Mouse (Mus musculus): ENCODE results near the gene Hps6. TPM values are rescaled to one million over a fixed set of nuclear protein-coding genes. Genes with fewer than 3 reads are reported as not detected.

Gene Hps6
- polyA plus RNA-seq, 1 experiment from 2014 or later: 2.7 TPM

GRCm38 (mm10) chr19:46039478-46039877 is 36.2 kb downstream of the Hps6 start:
- Histone ChIP-seq H3K4me2 (peak overlapping the region; percentile 90), H3K27ac (peak overlapping the region; percentile 96), H3K27me3 (no peaks in the 10 kb centered on the region), H3K9ac (peak overlapping the region; percentile 98), H3K9me3 (replicated peaks) (no peaks in the 10 kb centered on the region), H3K4me1 (replicated peaks) (peaks cover 86% of the 10 kb centered on the region), H3K4me3 (replicated peaks) (peak overlapping the region; percentile 93), H3K36me3 (peaks cover 22% of the 10 kb centered on the region)
- ATAC-seq (ENCODE audit: low read depth) (peak; percentile 79), DNase-seq (peak; percentile 87)
- WGBS (ENCODE audit: insufficient replicate concordance): 2% methylated on average over 30 of the region's 30 CpGs

GRCm38 (mm10) chr19:46040149-46040902 is 37.0 kb downstream of the Hps6 start:
- ATAC-seq (ENCODE audit: low read depth) (no peak), DNase-seq (no peak)
- Histone ChIP-seq H3K9ac (peak overlapping the region; percentile 98), H3K9me3 (replicated peaks) (no peaks in the 10 kb centered on the region), H3K27ac (peak overlapping the region; percentile 96), H3K36me3 (peaks cover 14% of the 10 kb centered on the region), H3K4me1 (replicated peaks) (peaks cover 91% of the 10 kb centered on the region), H3K4me3 (replicated peaks) (peak overlapping the region; percentile 93), H3K4me2 (peak overlapping the region; percentile 90), H3K27me3 (peaks cover 2% of the 10 kb centered on the region; the same call in 1 of the 2 replicates)
- WGBS (ENCODE audit: insufficient replicate concordance): 26% methylated on average over 14 of the region's 14 CpGs

DNA sequence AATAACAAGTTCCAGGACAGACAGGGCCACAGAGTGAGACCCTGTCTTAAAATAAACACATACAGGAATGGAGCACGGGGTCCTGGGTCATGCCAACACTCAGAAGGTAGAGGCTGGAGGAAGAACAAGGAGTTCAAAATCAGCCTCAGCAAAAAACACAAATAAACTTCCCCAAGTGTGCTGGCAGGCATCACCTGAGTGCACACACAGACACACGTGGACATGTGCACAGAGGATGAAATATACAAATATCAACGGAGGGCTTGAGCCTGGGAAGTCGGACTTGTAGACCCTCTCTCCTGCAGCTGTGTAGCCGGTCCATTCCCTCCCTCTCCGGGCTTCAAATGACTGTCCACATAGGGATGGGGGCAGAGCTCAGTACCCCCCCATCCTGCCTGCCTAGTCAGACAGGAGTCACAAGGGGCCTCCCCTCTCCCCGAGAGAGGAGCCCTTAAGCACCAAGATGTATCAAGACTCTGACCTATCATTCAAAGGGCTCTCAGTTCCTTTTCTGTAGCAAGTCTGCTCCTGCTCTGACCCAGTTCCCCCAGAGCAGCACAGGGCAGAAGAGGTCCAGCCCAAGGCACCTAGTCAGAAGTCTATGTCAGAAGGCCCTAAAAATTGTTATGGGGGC is 38.1 kb downstream of the Hps6 start:
- ATAC-seq (ENCODE audit: low read depth) (no peak), DNase-seq (no peak)
- 46% methylated on average over 7 of the region's 7 CpGs for WGBS (ENCODE audit: insufficient replicate concordance)
- peak overlapping the region; percentile 98 for H3K9ac ChIP-seq
- H3K4me2 ChIP-seq: peak overlapping the region; percentile 99
- H3K36me3 ChIP-seq: peaks cover 3% of the 10 kb centered on the region
- peak overlapping the region; percentile 88 for H3K4me3 ChIP-seq (replicated peaks)
- H3K27me3 ChIP-seq: peaks cover 13% of the 10 kb centered on the region
- H3K27ac ChIP-seq: peak overlapping the region; percentile 96
- no peaks in the 10 kb centered on the region for H3K9me3 ChIP-seq (replicated peaks)
- H3K4me1 ChIP-seq (replicated peaks): peaks cover 91% of the 10 kb centered on the region

DNA sequence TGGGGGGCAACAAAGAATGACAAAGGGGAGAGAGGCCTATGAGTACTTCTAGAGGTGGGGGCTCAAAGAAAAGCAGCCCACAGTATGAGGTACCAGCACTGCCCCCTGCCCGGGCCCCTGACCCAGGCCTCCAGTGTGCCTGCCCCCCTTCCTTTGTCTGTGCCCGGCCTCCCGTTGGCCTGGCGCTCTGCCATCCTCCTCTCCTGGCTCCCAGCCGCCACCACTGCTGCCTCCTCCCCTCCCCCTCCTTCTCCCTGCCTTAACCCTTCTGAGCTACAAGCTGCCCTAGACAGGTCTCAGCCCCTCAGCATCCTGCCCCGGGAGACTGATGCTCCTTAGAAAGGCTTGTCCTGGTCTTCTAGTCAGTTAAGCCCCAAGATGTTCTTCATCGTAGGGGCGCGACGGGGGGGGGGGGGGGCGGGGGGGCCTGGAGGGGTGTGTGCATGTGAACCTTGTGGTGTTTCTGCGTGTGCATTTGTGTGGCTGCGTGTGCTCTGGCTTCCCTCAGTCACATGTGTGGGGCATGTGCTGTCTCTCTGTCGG is 38.7 kb downstream of the Hps6 start:
- no peak for ATAC-seq (ENCODE audit: low read depth)
- Histone ChIP-seq H3K9me3 (replicated peaks) (no peaks in the 10 kb centered on the region), H3K4me2 (peak overlapping the region; percentile 99), H3K4me3 (replicated peaks) (peak overlapping the region; percentile 88), H3K27me3 (peaks cover 18% of the 10 kb centered on the region), H3K36me3 (no peaks in the 10 kb centered on the region), H3K4me1 (replicated peaks) (peaks cover 90% of the 10 kb centered on the region), H3K27ac (peak overlapping the region; percentile 96), H3K9ac (peak overlapping the region; percentile 98)
- 3% methylated on average over 10 of the region's 14 CpGs for WGBS (ENCODE audit: insufficient replicate concordance)
- DNase-seq: no peak

DNA sequence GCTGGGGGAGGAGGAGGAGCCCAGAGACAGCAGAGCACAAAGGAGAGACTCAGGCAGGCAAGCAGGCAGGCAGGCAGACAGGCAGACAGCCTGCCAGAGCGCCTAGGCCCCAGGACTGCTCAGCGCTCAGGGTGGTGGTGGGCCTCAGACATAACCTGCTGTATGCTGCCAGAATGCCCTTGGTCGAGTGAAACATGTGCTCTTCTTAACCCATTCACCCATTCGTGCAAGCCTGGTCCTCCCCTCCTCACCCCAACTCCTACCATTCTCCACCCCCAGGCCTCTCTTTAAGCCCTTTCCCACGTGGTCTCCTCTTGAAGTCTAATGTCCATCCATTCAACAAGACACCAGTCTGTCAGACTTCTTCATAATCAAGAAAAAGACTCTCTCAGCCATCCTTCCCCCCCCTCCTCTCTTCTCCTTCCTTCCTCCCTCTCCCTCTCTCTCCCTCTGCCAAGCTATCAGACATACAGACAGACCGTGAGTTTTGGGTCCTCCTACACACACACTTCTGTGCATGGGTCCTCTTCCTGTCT is 39.2 kb downstream of the Hps6 start:
- peak overlapping the region; percentile 96 for H3K27ac ChIP-seq
- peaks cover 23% of the 10 kb centered on the region for H3K27me3 ChIP-seq
- H3K9me3 ChIP-seq (replicated peaks): no peaks in the 10 kb centered on the region
- H3K4me2 ChIP-seq: peak overlapping the region; percentile 99
- H3K36me3 ChIP-seq: no peaks in the 10 kb centered on the region
- WGBS (ENCODE audit: insufficient replicate concordance): 4% methylated on average over 6 of the region's 6 CpGs
- H3K4me1 ChIP-seq (replicated peaks): peaks cover 90% of the 10 kb centered on the region
- ATAC-seq (ENCODE audit: low read depth) (peak; percentile 8; the same call in 1 of the 2 replicates), DNase-seq (peak; percentile 45)
- peak overlapping the region; percentile 88 for H3K4me3 ChIP-seq (replicated peaks)
- peak overlapping the region; percentile 98 for H3K9ac ChIP-seq

- no peak for ATAC-seq (ENCODE audit: low read depth)
- 62% methylated on average over 7 of the region's 7 CpGs for WGBS (ENCODE audit: insufficient replicate concordance)
- Histone ChIP-seq H3K36me3 (no peaks in the 10 kb centered on the region), H3K27ac (peak overlapping the region; percentile 96), H3K4me2 (peak overlapping the region; percentile 99), H3K9me3 (replicated peaks) (no peaks in the 10 kb centered on the region), H3K9ac (peak overlapping the region; percentile 98), H3K4me3 (replicated peaks) (peak overlapping the region; percentile 88), H3K27me3 (peaks cover 23% of the 10 kb centered on the region), H3K4me1 (replicated peaks) (peaks cover 85% of the 10 kb centered on the region)
- no peak for DNase-seq
These were observed 40.1 kb downstream of the Hps6 start for GRCm38 (mm10) chr19:46043380-46043779.

- peak within 1 kb of the TSS; percentile 88 for H3K4me3 ChIP-seq (replicated peaks)
- peak within 1 kb of the TSS; percentile 99 for H3K4me2 ChIP-seq
- no peak; the same call in 1 of the 2 replicates for ATAC-seq (ENCODE audit: low read depth)
- H3K27me3 ChIP-seq: peaks cover 23% of the 10 kb centered on the region
- peak within 1 kb of the TSS; percentile 98 for H3K9ac ChIP-seq
- no peaks in the 10 kb centered on the region for H3K9me3 ChIP-seq (replicated peaks)
- no peak for DNase-seq
- WGBS (ENCODE audit: insufficient replicate concordance): under 1% methylated on average over 34 of the region's 34 CpGs
- H3K36me3 ChIP-seq: no peaks in the 10 kb centered on the region
- peaks cover 80% of the 10 kb centered on the region for H3K4me1 ChIP-seq (replicated peaks)
- H3K27ac ChIP-seq: peak within 1 kb of the TSS; percentile 96
These were observed 41.1 kb downstream of the Hps6 start, which contains the start of gene Pprc1 for GRCm38 (mm10) chr19:46044271-46044992. Pprc1 (plus strand) TSS chr19:46044886.

DNA sequence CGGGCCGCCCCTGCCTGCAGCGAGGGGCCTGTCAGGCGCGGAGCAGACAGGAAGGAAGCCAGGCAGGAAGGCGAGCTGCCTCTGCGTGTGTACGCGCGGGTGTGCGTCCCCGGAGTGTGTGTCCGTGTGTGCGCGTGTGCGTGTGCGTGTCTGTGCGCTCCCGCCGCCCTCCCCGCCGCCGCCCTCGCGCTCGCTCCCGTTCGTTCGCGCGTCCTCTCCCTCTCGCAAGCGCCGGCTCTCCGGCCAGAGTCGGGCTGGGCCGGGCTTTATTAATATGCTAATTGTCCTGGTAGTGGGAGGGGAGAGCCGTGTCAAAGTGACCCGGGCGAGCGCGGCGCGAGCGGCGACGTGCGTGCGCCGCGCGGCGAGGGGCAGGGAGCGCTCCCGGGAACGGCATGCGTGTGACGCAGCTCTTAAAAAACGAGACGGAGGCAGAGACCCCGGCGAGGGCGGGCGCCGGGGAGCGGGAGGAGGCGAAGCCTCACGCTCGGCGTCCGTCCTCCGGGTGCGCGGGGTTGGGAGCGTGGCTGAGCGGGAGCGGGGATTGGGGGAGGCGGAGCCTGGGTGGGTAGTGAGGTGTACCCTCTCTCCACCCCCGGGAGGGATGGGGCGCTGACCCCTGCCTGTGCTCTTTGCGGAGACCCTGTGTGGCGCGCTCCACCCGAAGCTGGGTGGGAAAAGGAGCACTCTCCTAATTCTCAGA is 41.8 kb downstream of the Hps6 start, which contains the start of gene Ldb1:
Gene Ldb1 (minus strand): TSS at position 222 of the 703 bp plus-strand sequence.
- Histone ChIP-seq H3K36me3 (no peaks in the 10 kb centered on the region), H3K9me3 (replicated peaks) (no peaks in the 10 kb centered on the region), H3K4me3 (replicated peaks) (peak within 1 kb of the TSS; percentile 88), H3K27me3 (peaks cover 23% of the 10 kb centered on the region), H3K4me2 (peak within 1 kb of the TSS; percentile 99), H3K4me1 (replicated peaks) (peaks cover 75% of the 10 kb centered on the region), H3K9ac (peak within 1 kb of the TSS; percentile 98), H3K27ac (peak within 1 kb of the TSS; percentile 96)
- ATAC-seq (ENCODE audit: low read depth) (peak; percentile 68), DNase-seq (peak; percentile 68)
- under 1% methylated on average over 83 of the region's 84 CpGs for WGBS (ENCODE audit: insufficient replicate concordance)

- Histone ChIP-seq H3K9ac (peak overlapping the region; percentile 98), H3K9me3 (replicated peaks) (no peaks in the 10 kb centered on the region), H3K4me2 (peak overlapping the region; percentile 99), H3K36me3 (no peaks in the 10 kb centered on the region), H3K27me3 (peaks cover 23% of the 10 kb centered on the region), H3K4me3 (replicated peaks) (peak overlapping the region; percentile 88), H3K27ac (peak overlapping the region; percentile 96), H3K4me1 (replicated peaks) (peaks cover 71% of the 10 kb centered on the region)
- WGBS (ENCODE audit: insufficient replicate concordance): 2% methylated on average over 7 of the region's 7 CpGs
- DNase-seq (no peak), ATAC-seq (ENCODE audit: low read depth) (peak; percentile 5)
These were observed 42.5 kb downstream of the Hps6 start for GRCm38 (mm10) chr19:46045696-46046311.

- Histone ChIP-seq H3K27ac (no peak overlapping the region), H3K4me3 (replicated peaks) (peak overlapping the region; percentile 88; the same call in 1 of the 2 replicates), H3K4me2 (peak overlapping the region; percentile 99), H3K9me3 (replicated peaks) (no peaks in the 10 kb centered on the region), H3K27me3 (peaks cover 23% of the 10 kb centered on the region), H3K4me1 (replicated peaks) (peaks cover 63% of the 10 kb centered on the region), H3K9ac (no peak overlapping the region), H3K36me3 (no peaks in the 10 kb centered on the region)
- WGBS (ENCODE audit: insufficient replicate concordance): 5% methylated on average over 10 of the region's 10 CpGs
- ATAC-seq (ENCODE audit: low read depth) (no peak), DNase-seq (no peak)
These were observed 43.3 kb downstream of the Hps6 start for GRCm38 (mm10) chr19:46046621-46047025.
